Mouse (Mus musculus): Measurements from ENCODE around the gene 4930452B06Rik. TPM values are rescaled to one million over a fixed set of nuclear protein-coding genes. Genes with fewer than 3 reads are reported as not detected.
"Not testable (repeated sequence)": the region's sequence is repeated elsewhere in the genome, so short reads cannot be mapped to it uniquely, and the experiment has no call there.

The 4930452B06Rik gene
- polyA plus RNA-seq, 1 experiment from 2014 or later, result 7.4 TPM

DNA sequence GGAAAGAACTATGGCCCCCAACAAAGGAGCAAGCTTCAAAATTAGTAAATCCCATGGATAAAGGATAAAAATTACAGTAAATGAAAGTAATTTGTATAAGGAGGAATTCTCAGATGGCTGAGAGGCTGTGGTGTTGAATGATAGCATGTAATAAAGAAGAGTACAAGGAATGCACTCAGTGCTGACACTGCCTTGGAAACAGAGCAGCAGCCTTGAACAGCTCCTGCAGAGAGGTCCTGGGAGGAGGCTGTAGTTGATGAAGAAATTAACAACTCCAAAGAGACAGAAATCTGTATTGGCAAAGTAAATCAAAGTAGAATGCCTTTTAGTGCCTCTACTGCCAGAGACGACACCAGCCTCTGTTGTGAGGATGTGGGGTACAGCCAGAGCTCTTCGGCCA is 61.1 kb downstream of the 4930452B06Rik start:
- Histone ChIP-seq H3K27ac (ENCODE audit: low read length) (no peak overlapping the region), H3K9me3 (replicated peaks; ENCODE audit: control insufficient read depth, low read length, poor library complexity, severe bottlenecking) (no peaks in the 10 kb centered on the region), H3K9ac (ENCODE audit: low read depth, low read length) (no peak overlapping the region), H3K4me1 (ENCODE audit: control insufficient read depth, insufficient read depth, low read length) (peaks cover 2% of the 10 kb centered on the region; the same call in 1 of the 2 replicates), H3K27me3 (ENCODE audit: control insufficient read depth, insufficient read depth, low read depth, low read length) (no peaks in the 10 kb centered on the region), H3K4me2 (ENCODE audit: low read length) (no peak overlapping the region), H3K36me3 (ENCODE audit: control insufficient read depth, insufficient read depth, low read length) (no peaks in the 10 kb centered on the region), H3K4me3 (ENCODE audit: low read depth, low read length) (no peak overlapping the region)
- 80% methylated on average over 2 of the region's 2 CpGs for WGBS
- no peak for ATAC-seq

DNA sequence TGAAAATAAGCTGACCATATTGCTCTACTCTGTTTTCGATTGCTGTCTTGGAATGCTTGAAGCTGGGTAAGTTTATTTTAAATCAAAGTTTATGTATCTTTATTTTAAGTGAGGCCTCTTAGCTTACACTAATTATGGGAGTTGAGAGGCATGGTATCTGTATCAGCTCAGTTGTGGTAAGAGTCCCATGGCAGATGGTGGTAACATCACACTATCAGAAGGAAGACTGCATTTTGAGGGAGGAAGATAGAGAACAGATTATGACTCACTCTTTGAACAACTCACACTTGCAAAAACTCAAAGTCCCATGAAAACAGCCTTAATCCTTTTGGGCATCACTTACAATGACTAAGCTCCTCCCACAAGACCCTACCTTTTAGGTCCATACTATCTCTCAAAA is 81.0 kb downstream of the 4930452B06Rik start:
- no peak for ATAC-seq
- H3K9ac ChIP-seq (ENCODE audit: low read depth, low read length), result no peak overlapping the region
- H3K4me1 ChIP-seq (ENCODE audit: control insufficient read depth, insufficient read depth, low read length), result 0 out of 2 replicates have a peak, but pooled peaks cover under 1% of the 10 kb centered on the region
- H3K27me3 ChIP-seq (ENCODE audit: control insufficient read depth, insufficient read depth, low read depth, low read length), result no peaks in the 10 kb centered on the region
- H3K27ac ChIP-seq (ENCODE audit: low read length), result no peak overlapping the region
- no peaks in the 10 kb centered on the region for H3K36me3 ChIP-seq (ENCODE audit: control insufficient read depth, insufficient read depth, low read length)
- no peak overlapping the region for H3K4me2 ChIP-seq (ENCODE audit: low read length)
- no peaks in the 10 kb centered on the region for H3K9me3 ChIP-seq (replicated peaks; ENCODE audit: control insufficient read depth, low read length, poor library complexity, severe bottlenecking)
- WGBS, result 89% methylated on average over 1 of the region's 1 CpGs
- H3K4me3 ChIP-seq (ENCODE audit: low read depth, low read length), result no peak overlapping the region

DNA sequence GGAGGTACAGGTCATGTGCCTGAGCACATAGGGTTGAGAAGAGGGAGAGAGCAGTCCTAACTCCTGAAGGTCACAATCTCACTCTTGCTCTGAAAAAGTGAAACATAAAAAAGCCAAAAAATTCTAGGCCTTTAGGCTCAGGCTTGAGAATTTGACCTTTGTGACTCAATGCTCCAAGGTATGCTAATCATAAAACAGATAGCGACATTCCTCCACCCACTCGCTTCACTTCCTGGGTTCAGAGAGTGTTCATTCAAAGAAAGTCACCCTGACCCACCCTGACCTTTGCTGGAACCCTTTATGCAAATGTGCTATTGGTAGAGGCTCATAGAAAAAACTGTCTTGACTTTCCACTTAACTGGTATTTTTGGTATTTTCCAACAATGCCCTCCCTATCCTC is 115.0 kb downstream of the 4930452B06Rik start:
- not testable (repeated sequence) for H3K27me3 ChIP-seq (ENCODE audit: control insufficient read depth, insufficient read depth, low read depth, low read length); H3K27ac ChIP-seq (ENCODE audit: low read length); ATAC-seq; H3K9ac ChIP-seq (ENCODE audit: low read depth, low read length); H3K36me3 ChIP-seq (ENCODE audit: control insufficient read depth, insufficient read depth, low read length); H3K4me2 ChIP-seq (ENCODE audit: low read length); H3K4me3 ChIP-seq (ENCODE audit: low read depth, low read length); H3K9me3 ChIP-seq (replicated peaks; ENCODE audit: control insufficient read depth, low read length, poor library complexity, severe bottlenecking); H3K4me1 ChIP-seq (ENCODE audit: control insufficient read depth, insufficient read depth, low read length)
- WGBS, result 88% methylated on average over 2 of the region's 2 CpGs

DNA sequence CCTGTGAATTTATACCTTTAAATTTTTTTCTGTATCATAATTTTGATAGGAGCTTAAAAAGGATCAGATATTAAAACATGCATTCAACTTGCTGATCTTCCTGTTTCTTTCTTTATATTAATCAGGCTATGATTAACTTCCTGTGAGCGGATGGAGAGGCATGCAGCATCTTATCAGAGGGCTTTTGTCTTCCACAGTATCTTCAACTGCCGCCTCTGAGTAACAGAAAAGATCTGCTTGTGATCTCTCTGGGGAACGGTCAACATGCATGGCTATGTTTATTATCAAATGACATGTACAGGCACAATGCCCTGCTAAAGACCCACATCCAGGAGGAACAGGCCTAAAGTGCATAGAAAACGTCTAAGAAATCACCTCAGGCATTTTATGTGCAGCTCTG is 116.9 kb downstream of the 4930452B06Rik start:
- H3K4me1 ChIP-seq (ENCODE audit: control insufficient read depth, insufficient read depth, low read length), result no peaks in the 10 kb centered on the region
- H3K27me3 ChIP-seq (ENCODE audit: control insufficient read depth, insufficient read depth, low read depth, low read length), result no peaks in the 10 kb centered on the region
- no peak overlapping the region for H3K4me3 ChIP-seq (ENCODE audit: low read depth, low read length)
- no peak overlapping the region for H3K9ac ChIP-seq (ENCODE audit: low read depth, low read length)
- no peak overlapping the region for H3K4me2 ChIP-seq (ENCODE audit: low read length)
- no peak for ATAC-seq
- H3K36me3 ChIP-seq (ENCODE audit: control insufficient read depth, insufficient read depth, low read length), result no peaks in the 10 kb centered on the region
- H3K27ac ChIP-seq (ENCODE audit: low read length), result no peak overlapping the region
- WGBS, result 60% methylated on average over 4 of the region's 4 CpGs
- no peaks in the 10 kb centered on the region for H3K9me3 ChIP-seq (replicated peaks; ENCODE audit: control insufficient read depth, low read length, poor library complexity, severe bottlenecking)

DNA sequence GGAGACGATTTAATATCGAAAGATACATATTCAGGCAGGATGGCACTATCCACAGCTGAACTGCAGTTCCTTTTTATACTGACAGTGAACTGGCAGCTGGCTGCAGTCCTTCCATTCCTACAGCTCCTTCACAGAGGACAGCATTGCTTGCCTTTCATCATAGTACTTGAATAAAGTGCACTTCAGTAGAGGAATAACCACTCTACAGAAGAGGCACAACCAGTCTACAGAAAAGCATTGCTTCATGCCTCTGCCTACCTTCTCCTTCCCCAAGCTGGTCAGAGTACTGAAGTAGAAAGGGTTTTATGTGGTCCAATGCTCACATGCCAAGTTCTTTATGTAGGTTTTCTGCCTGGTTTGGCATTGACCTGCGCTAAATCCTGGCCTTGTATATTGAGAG is 130.0 kb downstream of the 4930452B06Rik start:
- Histone ChIP-seq H3K4me2 (ENCODE audit: low read length) (no peak overlapping the region), H3K36me3 (ENCODE audit: control insufficient read depth, insufficient read depth, low read length) (no peaks in the 10 kb centered on the region), H3K4me1 (ENCODE audit: control insufficient read depth, insufficient read depth, low read length) (no peaks in the 10 kb centered on the region), H3K27ac (ENCODE audit: low read length) (no peak overlapping the region), H3K4me3 (ENCODE audit: low read depth, low read length) (no peak overlapping the region), H3K27me3 (ENCODE audit: control insufficient read depth, insufficient read depth, low read depth, low read length) (no peaks in the 10 kb centered on the region), H3K9me3 (replicated peaks; ENCODE audit: control insufficient read depth, low read length, poor library complexity, severe bottlenecking) (no peaks in the 10 kb centered on the region), H3K9ac (ENCODE audit: low read depth, low read length) (no peak overlapping the region)
- WGBS, result 94% methylated on average over 3 of the region's 3 CpGs
- no peak for ATAC-seq

DNA sequence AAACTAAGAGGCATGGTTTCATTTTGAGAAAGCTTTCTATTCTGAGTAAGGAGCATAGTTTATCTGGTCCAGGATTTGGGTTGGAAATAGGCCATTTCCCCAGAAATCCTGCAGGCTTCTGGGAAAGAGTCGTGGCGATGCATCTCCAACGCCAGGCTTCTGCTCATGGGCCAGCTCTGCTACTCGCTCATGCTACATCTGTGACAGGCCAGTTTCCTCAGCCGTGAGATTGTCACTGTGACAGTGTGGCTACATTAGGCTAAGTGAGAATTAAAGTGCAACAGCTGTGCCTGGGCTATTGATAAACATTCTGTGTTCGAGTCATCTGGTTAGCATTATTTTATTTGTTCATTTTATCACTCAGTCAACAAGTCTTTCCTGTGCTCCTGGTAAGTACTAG is 140.8 kb downstream of the 4930452B06Rik start:
- Histone ChIP-seq H3K27ac (ENCODE audit: low read length) (no peak overlapping the region), H3K9ac (ENCODE audit: low read depth, low read length) (no peak overlapping the region), H3K4me1 (ENCODE audit: control insufficient read depth, insufficient read depth, low read length) (no peaks in the 10 kb centered on the region)

DNA sequence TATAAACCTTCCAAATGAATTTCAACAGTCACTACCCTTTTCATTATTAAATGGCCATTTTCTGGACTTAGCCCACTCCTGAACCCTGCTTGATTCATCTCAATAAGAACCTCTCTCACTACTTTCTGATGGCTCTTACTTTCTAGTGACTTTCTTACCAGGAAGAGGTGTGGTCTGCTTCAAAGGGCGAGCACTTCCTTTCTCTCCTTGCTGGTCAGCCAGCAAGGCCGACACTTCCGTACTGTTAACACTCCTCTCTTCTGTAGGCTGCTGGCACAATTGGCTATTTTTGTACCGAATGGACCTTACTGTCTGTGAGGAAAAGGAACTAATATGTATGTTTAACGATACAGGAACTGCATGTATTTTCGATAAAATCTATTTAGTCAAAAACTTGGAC is 148.4 kb downstream of the 4930452B06Rik start:
- WGBS, result 86% methylated on average over 6 of the region's 6 CpGs
- ATAC-seq, result no peak
- Histone ChIP-seq H3K9ac (ENCODE audit: low read depth, low read length) (no peak overlapping the region), H3K4me2 (ENCODE audit: low read length) (no peak overlapping the region), H3K4me1 (ENCODE audit: control insufficient read depth, insufficient read depth, low read length) (no peaks in the 10 kb centered on the region), H3K27ac (ENCODE audit: low read length) (no peak overlapping the region), H3K4me3 (ENCODE audit: low read depth, low read length) (no peak overlapping the region), H3K9me3 (replicated peaks; ENCODE audit: control insufficient read depth, low read length, poor library complexity, severe bottlenecking) (no peaks in the 10 kb centered on the region), H3K27me3 (ENCODE audit: control insufficient read depth, insufficient read depth, low read depth, low read length) (no peaks in the 10 kb centered on the region), H3K36me3 (ENCODE audit: control insufficient read depth, insufficient read depth, low read length) (no peaks in the 10 kb centered on the region)

More for the DNA sequence above, 140.8 kb downstream of the 4930452B06Rik start:
- H3K9me3 ChIP-seq (replicated peaks; ENCODE audit: control insufficient read depth, low read length, poor library complexity, severe bottlenecking), result peaks cover 7% of the 10 kb centered on the region
- ATAC-seq, result no peak
- no peaks in the 10 kb centered on the region for H3K27me3 ChIP-seq (ENCODE audit: control insufficient read depth, insufficient read depth, low read depth, low read length)
- H3K4me3 ChIP-seq (ENCODE audit: low read depth, low read length), result no peak overlapping the region
- no peaks in the 10 kb centered on the region for H3K36me3 ChIP-seq (ENCODE audit: control insufficient read depth, insufficient read depth, low read length)
- no peak overlapping the region for H3K4me2 ChIP-seq (ENCODE audit: low read length)
- WGBS, result 95% methylated on average over 6 of the region's 6 CpGs

DNA sequence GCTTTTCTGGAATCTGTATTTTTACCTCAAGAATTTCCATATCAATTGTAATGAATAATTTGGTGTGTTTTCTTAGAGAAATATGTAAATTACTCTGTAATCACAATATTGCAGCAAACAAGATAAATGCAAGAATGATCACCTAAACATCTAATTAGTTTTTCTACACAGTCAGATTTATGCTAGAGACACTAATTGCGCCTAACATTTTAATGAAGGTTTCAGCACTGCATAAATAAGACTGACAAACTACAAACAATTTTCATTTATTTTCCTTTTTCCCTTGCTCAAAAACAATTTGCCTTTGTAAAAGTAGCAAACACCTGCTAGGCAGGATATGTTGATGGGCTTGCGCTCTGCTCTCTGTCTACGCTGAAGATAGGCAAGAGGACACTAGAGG is 152.0 kb downstream of the 4930452B06Rik start:
- H3K9me3 ChIP-seq (replicated peaks; ENCODE audit: control insufficient read depth, low read length, poor library complexity, severe bottlenecking), result no peaks in the 10 kb centered on the region
- H3K27me3 ChIP-seq (ENCODE audit: control insufficient read depth, insufficient read depth, low read depth, low read length), result no peaks in the 10 kb centered on the region
- no peak overlapping the region for H3K9ac ChIP-seq (ENCODE audit: low read depth, low read length)
- no peaks in the 10 kb centered on the region for H3K36me3 ChIP-seq (ENCODE audit: control insufficient read depth, insufficient read depth, low read length)
- H3K4me2 ChIP-seq (ENCODE audit: low read length), result no peak overlapping the region
- no peak for ATAC-seq
- 85% methylated on average over 3 of the region's 3 CpGs for whole genome bisulfite sequencing
- H3K27ac ChIP-seq (ENCODE audit: low read length), result no peak overlapping the region
- no peaks in the 10 kb centered on the region for H3K4me1 ChIP-seq (ENCODE audit: control insufficient read depth, insufficient read depth, low read length)
- no peak overlapping the region for H3K4me3 ChIP-seq (ENCODE audit: low read depth, low read length)

DNA sequence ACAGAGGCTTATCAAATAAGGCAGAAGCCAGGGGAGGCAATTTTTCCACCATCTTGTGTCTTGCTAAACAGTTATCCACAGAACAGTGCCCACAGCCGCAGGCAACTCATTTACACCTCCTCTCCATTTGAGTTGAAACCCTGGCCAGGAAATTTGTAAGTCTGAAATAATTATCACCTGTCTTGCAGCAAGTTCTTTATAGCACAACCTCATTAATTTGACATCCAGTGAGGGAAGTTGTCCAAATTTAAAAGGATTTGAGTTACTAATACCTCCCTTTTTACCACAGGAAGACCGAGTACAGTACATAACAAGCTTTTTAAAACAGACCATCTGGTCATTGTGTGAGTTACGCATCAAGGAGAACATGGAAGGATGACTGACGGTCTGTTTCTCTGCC is 154.8 kb downstream of the 4930452B06Rik start:
- no peak overlapping the region for H3K4me3 ChIP-seq (ENCODE audit: low read depth, low read length)
- no peak overlapping the region for H3K27ac ChIP-seq (ENCODE audit: low read length)
- 67% methylated on average over 4 of the region's 4 CpGs for WGBS
- no peaks in the 10 kb centered on the region for H3K36me3 ChIP-seq (ENCODE audit: control insufficient read depth, insufficient read depth, low read length)
- H3K4me2 ChIP-seq (ENCODE audit: low read length), result no peak overlapping the region
- H3K9ac ChIP-seq (ENCODE audit: low read depth, low read length), result no peak overlapping the region
- H3K27me3 ChIP-seq (ENCODE audit: control insufficient read depth, insufficient read depth, low read depth, low read length), result no peaks in the 10 kb centered on the region
- no peaks in the 10 kb centered on the region for H3K4me1 ChIP-seq (ENCODE audit: control insufficient read depth, insufficient read depth, low read length)
- no peak for ATAC-seq
- H3K9me3 ChIP-seq (replicated peaks; ENCODE audit: control insufficient read depth, low read length, poor library complexity, severe bottlenecking), result no peaks in the 10 kb centered on the region
